Mouse (Mus musculus) liver, embryonic 14.5 days (tissue): ENCODE data around the gene Recql.

Source experiments
- CTCF ChIP-seq: IDR thresholded peaks from 2 replicates; pipeline ENCODE4 v1.5.1; 2016; ENCODE audit warnings: antibody characterized with exemption, low read depth, control low read depth
- EP300 ChIP-seq: IDR thresholded peaks from 2 replicates; pipeline ENCODE4 v1.6.1; 2016; ENCODE audit warnings: antibody characterized with exemption, low read depth

DNA sequence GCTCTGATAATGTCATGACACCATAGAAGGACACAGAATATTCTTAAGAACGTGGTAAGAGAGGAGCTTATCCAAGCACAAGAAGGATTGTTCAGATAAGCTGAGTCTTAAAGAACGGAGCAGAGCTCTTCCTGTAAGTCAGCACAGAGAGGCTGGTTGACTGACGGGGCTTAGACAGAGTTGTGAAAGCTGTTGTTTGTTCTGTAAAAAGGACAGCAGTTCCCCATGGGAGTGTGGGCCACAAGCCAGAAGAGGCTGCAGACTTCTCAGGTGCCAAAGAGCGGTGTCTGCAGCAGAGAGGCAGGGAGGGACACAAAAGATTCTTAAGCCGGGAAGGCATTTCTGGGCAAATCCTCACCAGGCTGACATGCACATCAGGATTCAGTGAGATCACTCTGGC is 7.8 kb upstream of the Recql start:
- no peak for TF ChIP-seq EP300
- TF ChIP-seq CTCF: no peak
